Mouse (Mus musculus): ENCODE data around the gene Actn4.

DNA sequence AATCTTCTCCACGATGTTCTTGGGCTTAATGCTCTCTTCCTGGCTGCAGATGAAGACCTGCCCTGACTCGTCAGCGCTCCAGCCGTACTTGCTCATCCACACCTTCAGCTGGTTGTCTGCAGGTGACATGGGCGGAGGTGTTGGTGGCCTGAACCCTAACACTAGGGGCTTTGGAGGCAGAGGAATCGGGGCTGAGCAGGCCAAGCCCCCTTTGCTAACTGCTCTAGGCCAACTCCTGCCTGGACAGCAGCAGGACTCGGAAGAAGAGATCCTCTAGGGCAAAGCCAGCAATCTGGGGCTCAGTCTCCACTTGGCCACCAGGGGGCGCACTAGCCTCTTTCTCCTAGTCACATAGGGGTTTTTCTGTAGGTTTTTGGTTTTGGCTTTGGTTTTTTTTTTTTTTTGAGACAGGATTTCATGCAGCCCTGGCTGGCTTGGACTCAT lies 10.4 kb upstream of the Actn4 start:
- peak; percentile 85 for TF ChIP-seq CTCF (IDR thresholded peaks at IDR 0.05; ENCODE audit: borderline replicate concordance, control insufficient read depth, extremely low read depth, insufficient read depth, low read length, poor library complexity)
- TF ChIP-seq POLR2A (IDR thresholded peaks at IDR 0.05; ENCODE audit: control insufficient read depth, extremely low read depth, insufficient read depth, low read length, poor library complexity): no peak
